Mouse (Mus musculus) lung, adult 2 months (tissue): Measurements from ENCODE around the gene Tmc4.

Source experiments
- CTCF ChIP-seq: fragments of 200-500 bp; IDR thresholded peaks from 2 replicates; pipeline ENCODE4 v1.5.1; 2011; ENCODE audit warnings: mild to moderate bottlenecking, low read length, control low read depth; ENCODE audit not compliant: insufficient read depth
- POLR2A ChIP-seq: fragments of 200-500 bp; IDR thresholded peaks from 2 replicates; pipeline ENCODE4 v1.6.1; 2011; ENCODE audit warnings: low read depth, mild to moderate bottlenecking, control low read depth, low read length, borderline replicate concordance; ENCODE audit errors: extremely low read depth

DNA sequence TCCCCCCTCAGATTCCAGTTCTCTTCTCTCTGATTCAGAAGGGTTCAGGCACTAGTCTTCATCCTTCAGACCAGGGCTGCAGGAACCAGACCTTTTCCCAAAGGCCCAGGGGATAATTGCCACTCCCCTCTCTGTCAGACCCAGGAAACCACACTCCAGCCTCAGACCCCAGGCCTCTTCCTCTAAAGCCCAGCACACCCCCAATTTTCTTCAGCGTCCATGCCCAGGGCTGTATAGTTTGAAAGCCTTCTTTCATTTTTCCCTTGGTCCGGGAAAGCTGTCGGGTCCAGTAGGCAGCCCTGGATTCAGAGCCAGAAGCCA lies 2.2 kb downstream of the Tmc4 start:
- no peak for TF ChIP-seq POLR2A
- TF ChIP-seq CTCF, result no peak
